Mouse (Mus musculus): Measurements from ENCODE around the gene Gm10778.

DNA sequence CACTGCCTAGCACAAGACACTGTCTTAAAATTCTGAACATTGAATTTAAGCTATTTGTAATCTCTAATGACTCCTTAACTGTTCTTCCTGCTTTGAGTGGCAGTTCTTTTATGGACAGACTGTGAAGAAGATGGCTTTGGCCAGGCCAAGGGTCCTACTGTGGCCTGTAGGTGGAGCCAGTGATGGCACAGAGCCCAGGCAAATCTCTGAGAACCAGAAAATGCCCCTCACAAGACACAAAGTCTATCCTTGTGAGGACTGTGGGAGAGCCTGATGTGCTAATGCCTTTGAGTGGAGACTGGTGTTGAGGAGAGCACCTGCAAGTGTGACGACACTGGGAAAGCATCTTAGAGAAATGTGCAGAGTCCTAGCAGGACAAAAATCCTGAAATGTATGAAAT lies 40.6 kb upstream of the Gm10778 start:
- TF ChIP-seq CTCF (IDR thresholded peaks at IDR 0.05; ENCODE audit: low read depth, low read length) (no peak), POLR2A (IDR thresholded peaks at IDR 0.05; ENCODE audit: borderline replicate concordance, low read depth, low read length) (no peak)

Measured in bone marrow macrophage, adult 2 months (primary cell).